ENCODE assay signal across 12 mouse cellular contexts in the genomic region with DNA sequence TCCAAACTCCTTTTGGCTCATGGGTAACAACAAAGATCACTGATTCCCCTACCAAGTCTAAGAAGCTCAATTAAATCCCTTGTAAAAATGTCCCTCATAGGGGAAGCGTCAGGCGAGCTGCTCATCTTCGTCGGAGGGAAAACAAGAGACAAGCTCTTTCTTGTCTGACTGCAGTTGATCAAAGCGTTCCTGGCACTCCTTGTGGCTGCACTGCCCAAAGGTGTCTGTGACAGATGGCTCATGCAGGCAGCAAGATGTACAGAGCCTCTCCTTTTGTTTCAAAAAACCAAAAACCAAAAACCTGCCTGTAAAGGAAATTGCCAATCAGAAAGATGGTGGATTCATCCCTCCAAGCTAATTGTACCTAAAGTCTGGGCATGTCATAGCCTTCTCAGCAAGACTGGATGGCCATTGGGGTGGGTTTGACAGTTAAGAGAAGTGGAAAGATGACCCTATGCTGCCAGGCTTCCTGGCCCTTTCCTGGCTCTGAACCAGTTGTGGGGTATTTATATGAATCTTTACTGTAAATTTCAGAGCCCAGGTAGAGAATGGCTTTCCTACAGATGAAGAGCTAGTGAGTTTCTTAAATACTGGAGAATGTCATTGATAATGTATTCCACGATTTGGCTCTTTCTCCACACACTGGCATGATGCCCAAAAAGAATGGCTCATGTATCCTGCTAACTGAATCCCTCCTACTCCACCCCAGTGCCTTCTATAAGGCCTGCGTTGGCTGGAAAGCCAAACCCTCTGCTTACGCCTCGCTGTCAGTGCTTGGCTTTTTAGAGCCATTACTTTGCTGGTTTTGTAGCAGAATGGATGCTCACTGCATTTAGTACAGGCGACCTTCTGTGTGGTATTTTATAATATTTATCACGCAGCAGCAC.
A peak's percentile ranks its signal among the peaks of the same experiment; 100 is the strongest.
DNase-seq lines count a peak whose midpoint lies in the region; ATAC-seq and TF ChIP-seq lines count a peak whose summit lies in the region.
"Had no signal": no experiment of that assay in that cellular context is flagged by ENCODE, and none has a peak within 500 bp of the region (broad histone marks: within the 10 kb centered on the region; RNA-seq: fewer than 3 reads in every experiment).

No protein-coding gene starts in this region.

- ATAC-seq in midbrain, postnatal 0 days (ENCODE audit: low FRiP score) = no peak
- ATAC-seq in midbrain, embryonic 15.5 days (replicated peaks) = no peak

- peaks cover 3% of the 10 kb centered on the region; the same call in 1 of the 2 replicates for H3K4me1 ChIP-seq in midbrain, postnatal 0 days (ENCODE audit: insufficient read depth, low read length)
- H3K4me1 ChIP-seq in midbrain, embryonic 15.5 days = no peaks in the 10 kb centered on the region

- no peak overlapping the region for H3K27ac ChIP-seq in midbrain, postnatal 0 days (ENCODE audit: low read depth, low read length)
- H3K27ac ChIP-seq in midbrain, embryonic 15.5 days = no peak overlapping the region
- H3K27ac ChIP-seq: gastrocnemius, adult 2 months; limb, embryonic 12.5 days had no signal

- no peaks in the 10 kb centered on the region for H3K36me3 ChIP-seq in midbrain, postnatal 0 days (ENCODE audit: insufficient read depth, low read length)
- no peaks in the 10 kb centered on the region for H3K36me3 ChIP-seq in midbrain, embryonic 15.5 days (replicated peaks)
- H3K36me3 ChIP-seq: limb, embryonic 12.5 days had no signal

- H3K27me3 ChIP-seq in midbrain, postnatal 0 days (ENCODE audit: insufficient read depth, low read length) = no peaks in the 10 kb centered on the region
- H3K27me3 ChIP-seq in midbrain, embryonic 15.5 days (replicated peaks) = no peaks in the 10 kb centered on the region
- H3K27me3 ChIP-seq: limb, embryonic 12.5 days had no signal

- DNase-seq in midbrain, postnatal 0 days (ENCODE audit: low spot score) = peak; percentile 65
- DNase-seq in cerebellum, postnatal 14 days = peak; percentile 77 to 84
- DNase-seq in layer of hippocampus, adult 9-11 months = peak; percentile 28
- peak; percentile 18 to 23 for DNase-seq in right cerebral cortex, postnatal 36 days (ENCODE audit: low spot score in 2 of 2)
- no peak for DNase-seq in thymus, adult 18-20 months
- no peak for DNase-seq in heart, adult 9 months (ENCODE audit: low spot score in 2 of 2)
- no peak for DNase-seq in thymus, postnatal 36 days
- DNase-seq: kidney, adult 18-20 months; lung, postnatal 14 days had no signal

- H3K9me3 ChIP-seq in midbrain, postnatal 0 days (ENCODE audit: low read length) = no peaks in the 10 kb centered on the region
- H3K9me3 ChIP-seq in midbrain, embryonic 15.5 days = no peaks in the 10 kb centered on the region

- H3K4me2 ChIP-seq in midbrain, postnatal 0 days (ENCODE audit: low read depth, low read length, poor library complexity, severe bottlenecking) = no peak overlapping the region
- no peak overlapping the region for H3K4me2 ChIP-seq in midbrain, embryonic 15.5 days
- H3K4me2 ChIP-seq: limb, embryonic 12.5 days had no signal

- no peak overlapping the region for H3K9ac ChIP-seq in midbrain, postnatal 0 days (replicated peaks; ENCODE audit: low read length, poor library complexity, severe bottlenecking)
- no peak overlapping the region for H3K9ac ChIP-seq in midbrain, embryonic 15.5 days
- H3K9ac ChIP-seq: limb, embryonic 12.5 days had no signal

- whole genome bisulfite sequencing in midbrain, postnatal 0 days = 68% methylated on average over 11 of the region's 11 CpGs
- WGBS in midbrain, embryonic 15.5 days = 76% methylated on average over 11 of the region's 11 CpGs

- H3K4me3 ChIP-seq in midbrain, postnatal 0 days (ENCODE audit: low read depth, low read length) = no peak overlapping the region
- H3K4me3 ChIP-seq in midbrain, embryonic 15.5 days = no peak overlapping the region
- H3K4me3 ChIP-seq: gastrocnemius, adult 2 months; limb, embryonic 12.5 days had no signal

- TF ChIP-seq CTCF in midbrain, postnatal 0 days (IDR thresholded peaks at IDR 0.05) = no peak

Comparison
In these comparisons a context has a peak if more than half of its experiments do, and no peak if none do; other contexts are left out.
1. DNase-seq: peak in midbrain, postnatal 0 days (single experiment), cerebellum, postnatal 14 days (2 of 2), layer of hippocampus, adult 9-11 months (single experiment) and right cerebral cortex, postnatal 36 days (2 of 2); none in thymus, adult 18-20 months (0 of 2), heart, adult 9 months (0 of 2) and thymus, postnatal 36 days (0 of 2).